Mouse (Mus musculus): ENCODE results near the gene Tmtc2. TPM values are rescaled to one million over a fixed set of nuclear protein-coding genes. Genes with fewer than 3 reads are reported as not detected.

The Tmtc2 gene
- polyA plus RNA-seq, 1 experiment from 2014 or later = 8.9 TPM

DNA sequence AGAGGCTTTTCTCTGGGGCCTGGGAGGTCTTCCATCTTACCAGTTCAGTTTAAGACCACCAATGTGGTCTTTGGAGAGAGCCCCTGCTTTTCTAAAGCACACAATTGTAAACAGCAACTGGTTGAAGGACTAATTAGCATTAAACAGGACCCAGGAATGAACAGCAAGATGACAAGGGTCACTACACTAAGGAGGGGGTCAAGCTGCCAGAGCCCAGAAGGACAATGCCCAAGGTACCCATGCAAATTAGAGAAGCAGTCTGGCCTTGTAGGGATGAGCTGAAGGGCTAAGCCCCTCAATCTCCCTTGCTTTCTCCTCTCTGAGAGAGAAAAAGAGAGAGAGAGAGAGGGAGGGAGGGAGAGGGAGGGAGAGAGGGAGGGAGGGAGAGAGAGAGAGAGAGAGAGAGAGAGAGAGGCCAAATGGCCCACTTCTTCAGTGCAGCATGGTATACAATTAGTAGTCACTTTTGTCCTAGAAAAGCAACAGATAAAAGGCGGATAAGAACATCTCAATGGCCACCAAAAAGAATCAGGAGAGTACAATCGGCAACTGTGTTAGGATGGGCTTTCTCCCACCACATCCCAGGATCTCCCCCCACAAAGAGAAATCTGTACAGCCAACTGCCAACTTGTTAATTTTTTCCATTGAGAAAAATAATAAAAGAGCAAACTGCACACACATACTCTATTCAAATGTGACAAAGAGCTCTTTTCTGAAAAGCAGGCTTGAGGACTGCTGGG lies 89.7 kb downstream of the Tmtc2 start:
- no peak overlapping the region for H3K4me2 ChIP-seq
- H3K27ac ChIP-seq = no peak overlapping the region
- 27% methylated on average over 2 of the region's 2 CpGs for WGBS
- H3K36me3 ChIP-seq (replicated peaks) = no peaks in the 10 kb centered on the region
- no peak overlapping the region for H3K4me3 ChIP-seq
- H3K9me3 ChIP-seq = no peaks in the 10 kb centered on the region
- ATAC-seq (replicated peaks) = 0 out of 2 replicates have a peak, but pooled peaks have one; percentile 19
- peaks cover 4% of the 10 kb centered on the region; the same call in 1 of the 2 replicates for H3K4me1 ChIP-seq
- H3K27me3 ChIP-seq (replicated peaks) = no peaks in the 10 kb centered on the region
- H3K9ac ChIP-seq = no peak overlapping the region

DNA sequence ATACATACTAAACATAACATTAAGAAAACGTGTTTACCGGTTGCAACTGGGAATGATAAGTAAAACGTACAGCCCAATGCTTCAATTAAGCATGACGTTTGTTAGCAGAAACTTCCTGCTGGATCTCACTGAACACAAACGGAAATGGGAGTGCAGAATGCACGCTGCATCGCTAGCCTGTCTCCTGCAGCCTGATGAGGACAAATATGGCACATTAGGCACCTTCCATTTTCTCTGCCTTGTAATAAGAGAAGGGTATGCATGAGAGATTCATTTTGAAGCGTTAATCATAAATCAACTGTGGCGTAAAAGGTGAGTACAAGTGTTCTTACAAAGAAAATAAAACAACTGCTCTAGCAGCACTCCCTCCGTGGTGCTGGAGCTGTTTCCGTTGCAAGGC lies 94.5 kb downstream of the Tmtc2 start:
- Histone ChIP-seq H3K27ac (0 out of 2 replicates have a peak overlapping the region, but pooled peaks have one; percentile 2), H3K9me3 (no peaks in the 10 kb centered on the region), H3K4me1 (peaks cover 5% of the 10 kb centered on the region; the same call in 1 of the 2 replicates), H3K4me2 (no peak overlapping the region), H3K36me3 (replicated peaks) (no peaks in the 10 kb centered on the region), H3K4me3 (no peak overlapping the region), H3K9ac (no peak overlapping the region), H3K27me3 (replicated peaks) (no peaks in the 10 kb centered on the region)
- WGBS = 44% methylated on average over 11 of the region's 11 CpGs
- ATAC-seq (replicated peaks) = no peak

DNA sequence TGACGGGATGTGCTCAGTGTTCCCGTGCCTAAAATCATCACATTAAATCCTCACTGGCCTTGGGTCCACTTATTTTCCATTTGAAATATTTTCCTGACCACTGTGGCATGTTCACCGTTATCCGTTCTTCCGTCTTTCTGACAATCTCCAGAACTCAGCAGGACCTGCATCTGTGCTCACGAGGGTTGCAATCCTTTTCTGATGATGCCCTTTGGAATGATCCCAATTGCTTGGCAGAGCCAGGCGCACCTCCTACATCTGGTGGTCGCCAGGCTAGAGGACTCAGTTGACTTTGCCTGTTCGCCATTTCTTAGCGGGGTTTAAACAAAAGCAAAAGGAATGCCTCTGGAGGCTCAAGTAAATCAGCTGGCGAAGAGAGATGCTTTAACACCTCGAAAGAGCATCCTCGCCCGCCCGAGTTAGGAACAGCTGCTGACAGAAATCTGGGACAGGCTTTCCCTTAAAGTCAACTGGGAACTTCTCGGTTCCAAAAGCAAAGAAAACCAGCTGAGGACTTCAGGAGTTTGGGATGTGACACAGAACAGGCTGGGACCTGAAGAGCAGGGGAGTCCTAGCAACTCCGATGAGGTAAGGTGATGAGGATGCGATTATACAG lies 96.5 kb downstream of the Tmtc2 start:
- 88% methylated on average over 18 of the region's 18 CpGs for WGBS
- H3K9me3 ChIP-seq = no peaks in the 10 kb centered on the region
- ATAC-seq (replicated peaks) = no peak

DNA sequence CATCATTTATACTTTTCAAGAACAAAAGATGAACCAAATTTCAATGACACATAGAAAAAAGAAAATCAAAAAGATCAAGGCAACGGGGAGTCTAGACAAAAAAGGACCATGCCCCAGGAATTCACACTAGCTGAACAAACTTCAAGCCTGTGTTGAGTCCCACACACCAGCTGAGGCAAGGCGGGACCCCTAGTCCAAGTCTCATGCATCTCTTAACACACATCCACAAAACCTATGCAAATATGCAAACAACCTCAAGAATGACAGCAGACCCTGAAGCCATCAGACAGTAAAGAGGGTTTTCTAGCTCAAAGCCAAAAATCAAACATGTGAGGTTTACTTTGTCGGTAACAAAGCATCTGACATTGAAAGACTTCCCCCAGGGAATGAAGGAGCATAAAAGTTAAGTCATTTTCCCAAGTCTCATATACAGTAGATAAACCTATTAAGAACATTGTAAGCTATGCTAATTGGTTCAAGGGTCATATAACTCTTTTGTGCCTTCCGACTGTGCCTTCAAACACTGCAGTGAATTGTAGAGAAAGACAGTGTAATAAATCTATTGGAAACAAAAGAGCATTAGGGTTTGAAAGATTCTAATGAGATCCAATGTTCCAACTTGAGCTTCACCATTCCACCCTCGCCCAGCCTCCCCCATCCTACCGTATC lies 100.0 kb downstream of the Tmtc2 start:
- H3K4me2 ChIP-seq = no peak overlapping the region
- no peaks in the 10 kb centered on the region for H3K4me1 ChIP-seq
- ATAC-seq (replicated peaks) = no peak
- no peak overlapping the region for H3K4me3 ChIP-seq
- no peak overlapping the region for H3K27ac ChIP-seq
- no peaks in the 10 kb centered on the region for H3K9me3 ChIP-seq
- H3K27me3 ChIP-seq (replicated peaks) = no peaks in the 10 kb centered on the region
- no peak overlapping the region for H3K9ac ChIP-seq
- 69% methylated on average over 6 of the region's 6 CpGs for WGBS
- H3K36me3 ChIP-seq (replicated peaks) = no peaks in the 10 kb centered on the region

More for the DNA sequence above, 96.5 kb downstream of the Tmtc2 start:
- Histone ChIP-seq H3K36me3 (replicated peaks) (no peaks in the 10 kb centered on the region), H3K4me1 (peaks cover 5% of the 10 kb centered on the region; the same call in 1 of the 2 replicates), H3K4me3 (no peak overlapping the region), H3K9ac (no peak overlapping the region), H3K27me3 (replicated peaks) (no peaks in the 10 kb centered on the region), H3K4me2 (no peak overlapping the region), H3K27ac (no peak overlapping the region)

DNA sequence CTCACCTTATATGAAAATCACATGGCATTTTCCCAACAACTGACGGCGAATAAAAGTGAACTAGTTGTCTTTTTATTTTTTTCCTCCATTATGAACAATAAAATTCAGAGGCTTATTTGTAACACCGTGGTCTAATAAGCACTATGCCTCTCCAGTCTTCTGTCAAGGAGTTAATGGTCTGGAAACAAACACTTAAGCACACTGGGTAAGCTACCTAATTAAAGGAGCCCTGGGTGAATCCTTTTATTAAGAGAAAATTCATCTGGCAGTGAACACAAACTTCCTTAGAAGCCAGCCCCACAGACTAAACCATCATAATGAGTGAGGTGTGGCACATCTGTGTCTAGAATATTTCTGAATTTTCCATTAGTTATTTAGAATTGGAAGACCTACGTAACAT lies 109.9 kb downstream of the Tmtc2 start:
- no peak for ATAC-seq (replicated peaks)
- H3K9me3 ChIP-seq = no peaks in the 10 kb centered on the region
- H3K4me1 ChIP-seq = no peaks in the 10 kb centered on the region
- no peaks in the 10 kb centered on the region for H3K36me3 ChIP-seq (replicated peaks)
- H3K27ac ChIP-seq = no peak overlapping the region
- WGBS = 76% methylated on average over 4 of the region's 4 CpGs
- no peak overlapping the region for H3K4me3 ChIP-seq
- H3K4me2 ChIP-seq = no peak overlapping the region
- no peak overlapping the region for H3K9ac ChIP-seq
- no peaks in the 10 kb centered on the region for H3K27me3 ChIP-seq (replicated peaks)

DNA sequence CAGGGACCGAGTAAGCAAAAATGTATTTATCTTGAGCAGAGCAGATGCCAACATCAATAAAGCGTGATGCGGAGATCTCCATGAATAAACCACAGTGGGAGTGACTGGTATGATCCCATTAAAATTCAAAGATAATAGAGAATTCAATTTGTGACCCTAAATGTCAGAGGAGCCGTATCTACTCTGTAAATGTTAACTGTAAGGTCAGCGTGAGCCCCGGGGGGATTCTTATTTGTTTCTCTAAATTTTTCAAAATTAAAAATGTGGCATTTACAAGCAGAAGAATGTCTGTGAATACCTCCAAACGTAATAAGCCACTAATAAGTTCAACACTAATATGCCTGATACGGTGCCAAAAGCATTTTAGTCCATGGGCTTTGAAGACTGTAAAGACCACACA lies 120.8 kb downstream of the Tmtc2 start:
- Histone ChIP-seq H3K27me3 (replicated peaks) (no peaks in the 10 kb centered on the region), H3K9me3 (no peaks in the 10 kb centered on the region), H3K27ac (no peak overlapping the region), H3K36me3 (replicated peaks) (no peaks in the 10 kb centered on the region), H3K4me2 (no peak overlapping the region), H3K9ac (no peak overlapping the region), H3K4me1 (no peaks in the 10 kb centered on the region), H3K4me3 (no peak overlapping the region)
- WGBS = 66% methylated on average over 8 of the region's 8 CpGs
- ATAC-seq (replicated peaks) = no peak

DNA sequence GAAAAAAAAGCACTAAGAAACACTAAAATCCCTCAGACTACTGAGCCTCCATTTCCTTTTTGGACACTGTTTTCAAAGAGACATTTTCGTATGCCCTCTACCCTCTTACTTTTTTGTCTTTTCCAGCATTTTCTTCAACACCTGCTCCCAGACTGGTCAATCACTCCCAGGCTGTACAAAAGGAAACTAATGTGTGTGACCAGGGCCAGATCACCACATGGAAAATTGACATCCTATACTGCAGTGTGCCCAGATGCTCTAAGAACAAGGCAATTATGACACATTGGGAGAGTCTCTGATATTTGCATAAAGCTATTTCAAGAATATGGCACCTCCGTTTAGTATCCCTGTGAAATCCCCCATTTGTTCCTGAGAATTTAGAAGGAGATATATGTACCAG lies 127.1 kb downstream of the Tmtc2 start:
- H3K4me2 ChIP-seq = no peak overlapping the region
- H3K9me3 ChIP-seq = no peaks in the 10 kb centered on the region
- H3K4me1 ChIP-seq = no peaks in the 10 kb centered on the region
- no peaks in the 10 kb centered on the region for H3K36me3 ChIP-seq (replicated peaks)
- H3K27me3 ChIP-seq (replicated peaks) = no peaks in the 10 kb centered on the region
- no peak overlapping the region for H3K4me3 ChIP-seq
- no peak overlapping the region for H3K27ac ChIP-seq
- no peak overlapping the region for H3K9ac ChIP-seq
- no peak for ATAC-seq (replicated peaks)
- WGBS = 90% methylated on average over 2 of the region's 2 CpGs

DNA sequence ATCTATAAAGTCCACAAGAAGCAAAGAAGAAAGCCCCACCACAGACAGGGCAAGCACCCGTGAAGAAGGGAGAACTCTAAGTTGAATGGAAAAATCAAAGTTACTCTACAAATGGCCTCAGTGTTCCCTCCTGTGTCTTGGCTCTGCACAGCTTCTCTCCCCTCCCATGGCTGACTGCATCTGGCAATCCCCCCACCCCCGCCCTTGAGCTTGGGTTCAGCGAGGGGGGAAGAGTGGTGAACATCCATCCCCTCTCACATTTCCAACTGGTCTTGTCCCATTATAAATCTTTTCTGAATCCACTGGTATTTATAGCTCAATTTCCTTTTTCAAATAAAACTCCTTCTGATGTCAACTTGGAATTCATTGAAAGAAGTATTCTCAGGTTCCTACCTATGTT lies 129.9 kb downstream of the Tmtc2 start:
- Histone ChIP-seq H3K4me1 (no peaks in the 10 kb centered on the region), H3K4me2 (no peak overlapping the region), H3K36me3 (replicated peaks) (no peaks in the 10 kb centered on the region), H3K4me3 (no peak overlapping the region), H3K9ac (no peak overlapping the region), H3K9me3 (no peaks in the 10 kb centered on the region), H3K27me3 (replicated peaks) (no peaks in the 10 kb centered on the region), H3K27ac (no peak overlapping the region)
- 68% methylated on average over 3 of the region's 3 CpGs for WGBS
- ATAC-seq (replicated peaks) = no peak

DNA sequence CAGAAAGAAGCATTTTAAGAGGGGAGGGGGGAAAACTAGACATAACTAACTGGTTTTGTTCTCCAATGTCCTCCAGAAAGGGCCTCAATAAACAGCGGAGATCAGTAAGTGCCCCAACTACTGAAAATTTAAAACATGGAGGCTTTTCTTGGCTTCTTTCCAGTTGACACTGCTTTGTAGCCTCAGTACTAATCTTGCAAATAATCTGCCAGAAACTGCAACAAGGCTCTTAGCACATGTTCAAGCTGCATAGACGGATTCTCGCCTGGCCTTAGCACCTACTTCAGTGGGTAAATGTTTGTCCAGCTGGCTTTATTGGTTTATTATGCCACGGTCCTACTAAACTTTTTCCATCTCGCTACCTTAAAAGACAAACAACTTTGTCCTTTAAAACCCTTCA lies 139.4 kb downstream of the Tmtc2 start:
- no peak for ATAC-seq (replicated peaks)
- no peak overlapping the region for H3K4me2 ChIP-seq
- H3K27me3 ChIP-seq (replicated peaks) = no peaks in the 10 kb centered on the region
- no peaks in the 10 kb centered on the region for H3K9me3 ChIP-seq
- H3K4me3 ChIP-seq = no peak overlapping the region
- H3K27ac ChIP-seq = no peak overlapping the region
- no peak overlapping the region for H3K9ac ChIP-seq
- 78% methylated on average over 5 of the region's 5 CpGs for WGBS
- no peaks in the 10 kb centered on the region for H3K4me1 ChIP-seq
- H3K36me3 ChIP-seq (replicated peaks) = no peaks in the 10 kb centered on the region

DNA sequence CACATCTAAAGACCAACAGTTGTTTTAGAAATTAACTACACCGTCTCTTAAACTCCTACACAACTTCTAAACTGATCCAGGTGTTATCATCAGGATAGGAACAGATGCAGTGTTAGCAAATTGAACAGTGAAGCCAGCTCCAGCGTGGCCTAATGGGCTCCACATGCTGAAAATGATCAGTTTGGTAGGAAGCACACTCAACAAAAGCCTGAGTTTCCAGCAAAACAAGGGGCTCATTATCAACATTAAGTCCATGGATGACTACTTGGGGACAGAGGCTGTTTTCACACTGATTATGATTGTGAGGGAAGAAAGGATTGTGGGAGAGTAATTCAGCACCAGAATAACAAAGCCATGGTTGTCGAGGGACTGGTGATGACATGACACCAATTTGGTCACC lies 143.4 kb downstream of the Tmtc2 start:
- Histone ChIP-seq H3K27me3 (replicated peaks) (no peaks in the 10 kb centered on the region), H3K4me3 (no peak overlapping the region), H3K4me2 (no peak overlapping the region), H3K27ac (no peak overlapping the region), H3K9me3 (no peaks in the 10 kb centered on the region), H3K4me1 (no peaks in the 10 kb centered on the region), H3K36me3 (replicated peaks) (no peaks in the 10 kb centered on the region), H3K9ac (no peak overlapping the region)
- WGBS = 66% methylated on average over 3 of the region's 3 CpGs
- no peak for ATAC-seq (replicated peaks)

DNA sequence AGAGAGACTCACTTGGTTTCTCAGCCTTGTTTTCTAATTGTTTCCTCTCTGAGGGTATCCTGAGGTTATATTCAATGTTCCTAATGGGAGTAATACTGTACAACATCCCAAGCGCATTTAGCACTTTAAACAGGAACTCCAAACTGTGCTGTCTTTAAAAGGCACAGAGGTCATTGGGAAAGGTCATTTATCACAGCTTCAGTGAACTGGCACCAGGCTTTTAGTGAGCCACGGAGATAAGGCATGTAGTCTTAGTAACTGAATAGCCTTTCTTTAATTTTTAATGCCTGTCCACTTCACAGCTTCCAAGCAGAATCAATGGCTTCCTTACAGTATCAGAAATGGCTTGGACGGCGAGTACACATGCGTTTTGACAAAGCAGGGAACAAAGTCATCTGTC lies 144.0 kb downstream of the Tmtc2 start:
- Histone ChIP-seq H3K9ac (no peak overlapping the region), H3K27me3 (replicated peaks) (no peaks in the 10 kb centered on the region), H3K9me3 (no peaks in the 10 kb centered on the region), H3K4me2 (no peak overlapping the region), H3K4me3 (no peak overlapping the region), H3K27ac (no peak overlapping the region), H3K36me3 (replicated peaks) (no peaks in the 10 kb centered on the region), H3K4me1 (no peaks in the 10 kb centered on the region)
- 67% methylated on average over 5 of the region's 5 CpGs for WGBS
- ATAC-seq (replicated peaks) = no peak; the same call in 1 of the 2 replicates

DNA sequence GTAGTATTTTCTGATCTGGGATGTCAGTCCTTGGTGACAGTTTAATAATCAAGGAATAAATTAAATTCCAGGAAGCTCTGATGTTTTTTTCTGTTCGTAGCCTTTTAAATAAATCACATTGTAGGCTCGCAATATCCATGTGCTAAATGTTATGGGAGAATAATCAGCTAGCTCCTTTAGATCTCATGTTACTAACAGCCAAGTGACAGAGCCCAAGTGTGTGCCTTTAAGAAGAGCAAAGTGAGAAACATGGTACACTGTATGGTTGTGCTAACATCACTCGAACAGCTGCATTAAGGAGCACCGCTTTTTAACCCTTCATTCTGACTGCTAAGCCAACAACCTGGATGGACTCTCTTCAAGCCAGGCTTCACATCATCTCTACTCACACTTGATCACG lies 146.2 kb downstream of the Tmtc2 start:
- Histone ChIP-seq H3K9me3 (no peaks in the 10 kb centered on the region), H3K27me3 (replicated peaks) (no peaks in the 10 kb centered on the region), H3K9ac (no peak overlapping the region), H3K4me2 (no peak overlapping the region), H3K4me1 (peaks cover 2% of the 10 kb centered on the region; the same call in 1 of the 2 replicates), H3K36me3 (replicated peaks) (no peaks in the 10 kb centered on the region), H3K27ac (no peak overlapping the region), H3K4me3 (no peak overlapping the region)
- WGBS = 80% methylated on average over 5 of the region's 5 CpGs
- ATAC-seq (replicated peaks) = no peak
